27 mouse cellular contexts compared by ENCODE assay signal in the genomic region with DNA sequence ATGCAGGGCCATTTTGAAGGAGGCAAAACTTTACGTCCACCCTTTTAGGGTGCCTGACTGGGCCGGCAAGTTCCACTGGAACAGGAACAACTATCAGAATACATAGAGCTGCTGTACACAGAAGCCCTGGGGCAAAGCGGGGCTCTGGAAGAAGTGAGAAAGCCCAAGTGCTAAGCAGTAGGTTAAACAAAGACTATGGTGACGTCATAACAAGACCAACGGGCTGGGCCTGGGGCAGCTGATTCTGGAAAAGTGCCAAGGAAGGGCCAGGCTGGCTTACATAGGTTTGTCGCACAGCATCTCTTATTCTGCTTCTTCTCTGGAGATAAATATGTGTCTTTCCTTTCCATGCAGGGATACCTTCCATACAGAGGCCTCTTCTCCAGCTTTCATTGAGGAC.
DNase-seq lines count a peak whose midpoint lies in the region; ATAC-seq lines count a peak whose summit lies in the region.
"Had no signal": no experiment of that assay in that cellular context is flagged by ENCODE, and none has a peak within 500 bp of the region (broad histone marks: within the 10 kb centered on the region; RNA-seq: fewer than 3 reads in every experiment).

No protein-coding gene starts in this region.

- no peak overlapping the region for H3K9ac ChIP-seq in embryonic facial prominence, embryonic 14.5 days (ENCODE audit: low read depth, low read length)
- no peak overlapping the region for H3K9ac ChIP-seq in heart, embryonic 11.5 days (ENCODE audit: low read depth, low read length)
- H3K9ac ChIP-seq: limb, embryonic 12.5 days; liver, embryonic 15.5 days; lung, embryonic 15.5 days; stomach, embryonic 15.5 days had no signal

- H3K27ac ChIP-seq in embryonic facial prominence, embryonic 14.5 days (replicated peaks; ENCODE audit: low read depth, low read length): no peak overlapping the region
- H3K27ac ChIP-seq in embryonic facial prominence, embryonic 10.5 days (replicated peaks): no peak overlapping the region
- no peak overlapping the region for H3K27ac ChIP-seq in heart, embryonic 10.5 days
- no peak overlapping the region for H3K27ac ChIP-seq in heart, embryonic 11.5 days (ENCODE audit: low read depth, low read length)
- H3K27ac ChIP-seq: heart, adult 2 months; limb, embryonic 12.5 days; liver, embryonic 15.5 days; lung, embryonic 15.5 days; stomach, embryonic 15.5 days had no signal

- H3K36me3 ChIP-seq in embryonic facial prominence, embryonic 14.5 days (ENCODE audit: control insufficient read depth, insufficient read depth, low read length): no peaks in the 10 kb centered on the region
- H3K36me3 ChIP-seq in embryonic facial prominence, embryonic 10.5 days (replicated peaks): no peaks in the 10 kb centered on the region
- no peaks in the 10 kb centered on the region for H3K36me3 ChIP-seq in heart, embryonic 10.5 days
- no peaks in the 10 kb centered on the region for H3K36me3 ChIP-seq in heart, embryonic 11.5 days (ENCODE audit: control insufficient read depth, insufficient read depth, low read length)
- no peaks in the 10 kb centered on the region for H3K36me3 ChIP-seq in splenic B cell, adult 2 months (ENCODE audit: control insufficient read depth, insufficient read depth, low read length, poor library complexity, severe bottlenecking)
- H3K36me3 ChIP-seq: G1E; limb, embryonic 12.5 days; liver, embryonic 15.5 days; lung, embryonic 15.5 days; stomach, embryonic 15.5 days had no signal

- peak; percentile 41 for DNase-seq in embryonic facial prominence, embryonic 14.5 days (ENCODE audit: low spot score)
- no peak for DNase-seq in embryonic facial prominence, embryonic 10.5 days (ENCODE audit: low spot score)
- peak; percentile 43 for DNase-seq in heart, embryonic 10.5 days (ENCODE audit: low spot score)
- peak; percentile 13 for DNase-seq in urinary bladder, postnatal 14 days (ENCODE audit: low spot score)
- no peak for DNase-seq in urinary bladder, postnatal 10 days (ENCODE audit: low spot score)
- DNase-seq in splenic B cell, adult 2 months (ENCODE audit: low read depth, low spot score): peak; percentile 20
- DNase-seq in kidney, postnatal 25 days: no peak
- DNase-seq: adrenal gland, postnatal 25 days; cerebellum, adult 18-20 months; cerebellum, postnatal 25 days; gastrocnemius, postnatal 36 days; heart, adult 2 months; heart, postnatal 14 days; kidney, adult 9 months; kidney, postnatal 10 days; lung, postnatal 36 days; right cerebral cortex, postnatal 4 days had no signal

- H3K9me3 ChIP-seq in embryonic facial prominence, embryonic 14.5 days (ENCODE audit: control insufficient read depth, low read length): no peaks in the 10 kb centered on the region
- H3K9me3 ChIP-seq in embryonic facial prominence, embryonic 10.5 days: no peaks in the 10 kb centered on the region
- H3K9me3 ChIP-seq in heart, embryonic 10.5 days: no peaks in the 10 kb centered on the region
- H3K9me3 ChIP-seq in heart, embryonic 11.5 days (replicated peaks; ENCODE audit: control insufficient read depth, low read length): no peaks in the 10 kb centered on the region
- H3K9me3 ChIP-seq: limb, embryonic 12.5 days; liver, embryonic 15.5 days; lung, embryonic 15.5 days; stomach, embryonic 15.5 days had no signal

- H3K4me1 ChIP-seq in embryonic facial prominence, embryonic 14.5 days (ENCODE audit: control insufficient read depth, insufficient read depth, low read length): no peaks in the 10 kb centered on the region
- H3K4me1 ChIP-seq in embryonic facial prominence, embryonic 10.5 days: peaks cover 5% of the 10 kb centered on the region; the same call in 1 of the 2 replicates
- no peaks in the 10 kb centered on the region for H3K4me1 ChIP-seq in heart, embryonic 10.5 days
- H3K4me1 ChIP-seq in heart, embryonic 11.5 days (ENCODE audit: control insufficient read depth, insufficient read depth, low read length): no peaks in the 10 kb centered on the region
- H3K4me1 ChIP-seq: liver, embryonic 15.5 days; lung, embryonic 15.5 days; stomach, embryonic 15.5 days had no signal

- no peak overlapping the region for H3K4me2 ChIP-seq in embryonic facial prominence, embryonic 14.5 days (ENCODE audit: low read depth, low read length)
- H3K4me2 ChIP-seq in heart, embryonic 11.5 days: no peak overlapping the region
- H3K4me2 ChIP-seq: limb, embryonic 12.5 days; liver, embryonic 15.5 days; lung, embryonic 15.5 days; midbrain, embryonic 11.5 days; stomach, embryonic 15.5 days had no signal

- H3K4me3 ChIP-seq in embryonic facial prominence, embryonic 14.5 days (ENCODE audit: low read depth, low read length): no peak overlapping the region
- no peak overlapping the region for H3K4me3 ChIP-seq in embryonic facial prominence, embryonic 10.5 days
- no peak overlapping the region for H3K4me3 ChIP-seq in heart, embryonic 10.5 days
- H3K4me3 ChIP-seq in heart, embryonic 11.5 days (ENCODE audit: low read depth, low read length): no peak overlapping the region
- H3K4me3 ChIP-seq: heart, adult 2 months; limb, embryonic 12.5 days; liver, embryonic 15.5 days; lung, embryonic 15.5 days; stomach, embryonic 15.5 days had no signal

- WGBS in embryonic facial prominence, embryonic 14.5 days: 53% methylated on average over 6 of the region's 6 CpGs
- 70% methylated on average over 6 of the region's 6 CpGs for WGBS in embryonic facial prominence, embryonic 10.5 days
- WGBS in heart, embryonic 10.5 days: 66% methylated on average over 6 of the region's 6 CpGs
- 51% methylated on average over 6 of the region's 6 CpGs for WGBS in heart, embryonic 11.5 days (ENCODE audit: insufficient replicate concordance)

- no peaks in the 10 kb centered on the region for H3K27me3 ChIP-seq in embryonic facial prominence, embryonic 14.5 days (replicated peaks; ENCODE audit: control insufficient read depth, insufficient read depth, low read length)
- H3K27me3 ChIP-seq in embryonic facial prominence, embryonic 10.5 days (replicated peaks; ENCODE audit: low read depth, poor library complexity, severe bottlenecking): no peaks in the 10 kb centered on the region
- no peaks in the 10 kb centered on the region for H3K27me3 ChIP-seq in heart, embryonic 10.5 days (ENCODE audit: insufficient read depth, poor library complexity, severe bottlenecking)
- H3K27me3 ChIP-seq in heart, embryonic 11.5 days (ENCODE audit: control insufficient read depth, insufficient read depth, low read length): no peaks in the 10 kb centered on the region; the same call in 1 of the 2 replicates
- no peaks in the 10 kb centered on the region for H3K27me3 ChIP-seq in splenic B cell, adult 2 months (ENCODE audit: control insufficient read depth, insufficient read depth, low read length, poor library complexity, severe bottlenecking)
- H3K27me3 ChIP-seq: limb, embryonic 12.5 days; liver, embryonic 15.5 days; lung, embryonic 15.5 days; stomach, embryonic 15.5 days had no signal

- ATAC-seq in embryonic facial prominence, embryonic 14.5 days (ENCODE audit: low read depth): 0 out of 2 replicates have a peak, but pooled peaks have one; percentile 62
- no peak for ATAC-seq in heart, embryonic 11.5 days (replicated peaks; ENCODE audit: insufficient number of reproducible peaks, low FRiP score, low TSS enrichment)
- ATAC-seq: hindbrain, embryonic 16.5 days; intestine, postnatal 0 days; midbrain, embryonic 16.5 days had no signal

Comparison
In these comparisons a context has a peak if more than half of its experiments do, and no peak if none do; other contexts are left out.
1. DNase-seq: peak in embryonic facial prominence, embryonic 14.5 days (single experiment), heart, embryonic 10.5 days (single experiment), urinary bladder, postnatal 14 days (single experiment) and splenic B cell, adult 2 months (single experiment); none in embryonic facial prominence, embryonic 10.5 days (single experiment), urinary bladder, postnatal 10 days (single experiment) and kidney, postnatal 25 days (0 of 2).